Mouse (Mus musculus): ENCODE results near the gene Daxx. TPM values are rescaled to one million over a fixed set of nuclear protein-coding genes. Genes with fewer than 3 reads are reported as not detected.
"Not testable (repeated sequence)": the region's sequence is repeated elsewhere in the genome, so short reads cannot be mapped to it uniquely, and the experiment has no call there.

The Daxx gene
- 48.5 and 51.7 TPM in 2 replicates for polyA plus RNA-seq (2015; fragmentation: Nextera tagmentation; extraction: Ambion mirVana)

- Histone ChIP-seq H3K27ac (replicated peaks) (peak within 1 kb of the TSS; percentile 93), H3K27me3 (no peaks in the 10 kb centered on the region), H3K4me2 (replicated peaks) (peak within 1 kb of the TSS; percentile 88), H3K36me3 (peaks cover 32% of the 10 kb centered on the region), H3K4me3 (replicated peaks) (peak within 1 kb of the TSS; percentile 96), H3K4me1 (peaks cover 28% of the 10 kb centered on the region), H3K9ac (peak within 1 kb of the TSS; percentile 83), H3K9me3 (replicated peaks) (no peaks in the 10 kb centered on the region)
- peak; percentile 97 for ATAC-seq (ENCODE audit: insufficient number of reproducible peaks, low FRiP score, low TSS enrichment, low read depth)
- WGBS, result under 1% methylated on average over 68 of the region's 68 CpGs
Observed at GRCm38 (mm10) chr17:33909077-33909868, at the start of gene Daxx. Gene Daxx, plus strand, starts transcription at chr17:33909414.

DNA sequence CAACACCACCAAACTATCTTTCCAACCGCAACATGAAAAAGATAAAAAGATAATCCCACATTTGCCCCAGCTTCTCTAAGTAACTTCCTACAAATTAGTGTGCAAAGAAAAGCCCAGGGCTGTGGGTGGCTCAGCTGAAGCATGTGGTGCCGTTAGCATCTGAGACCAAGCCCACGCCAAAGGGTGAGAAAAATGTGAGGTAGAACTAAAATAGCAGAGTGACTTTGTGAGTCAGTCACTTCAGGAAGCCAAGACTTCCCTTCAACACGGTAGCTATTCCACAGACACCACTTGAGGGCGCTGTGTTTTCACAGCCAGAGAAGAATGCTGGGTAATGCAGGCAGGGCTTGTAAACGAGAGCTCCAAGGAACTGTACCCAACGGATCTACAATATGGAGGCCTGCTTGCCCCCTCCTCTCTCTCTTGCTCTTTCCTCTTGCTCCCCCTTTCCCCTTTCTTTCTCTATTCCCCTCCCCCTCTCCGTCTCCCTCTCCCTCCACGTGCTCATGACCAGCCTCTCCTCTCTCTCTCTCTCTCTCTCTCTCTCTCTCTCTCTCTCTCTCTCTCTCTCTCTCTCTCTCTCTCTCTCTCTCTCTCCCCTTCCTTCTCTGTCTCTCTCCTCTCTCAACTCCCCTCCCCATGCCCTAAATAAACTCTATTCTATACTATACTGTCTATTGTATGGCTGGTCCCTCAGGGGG, 43.7 kb upstream of the Daxx start:
- Histone ChIP-seq H3K36me3 (no peaks in the 10 kb centered on the region), H3K9me3 (replicated peaks) (no peaks in the 10 kb centered on the region), H3K4me3 (replicated peaks) (no peak overlapping the region), H3K9ac (no peak overlapping the region), H3K4me2 (replicated peaks) (no peak overlapping the region), H3K27ac (replicated peaks) (no peak overlapping the region), H3K27me3 (no peaks in the 10 kb centered on the region), H3K4me1 (no peaks in the 10 kb centered on the region)
- no peak for ATAC-seq (ENCODE audit: insufficient number of reproducible peaks, low FRiP score, low TSS enrichment, low read depth)
- 29% methylated on average over 9 of the region's 9 CpGs for WGBS

DNA sequence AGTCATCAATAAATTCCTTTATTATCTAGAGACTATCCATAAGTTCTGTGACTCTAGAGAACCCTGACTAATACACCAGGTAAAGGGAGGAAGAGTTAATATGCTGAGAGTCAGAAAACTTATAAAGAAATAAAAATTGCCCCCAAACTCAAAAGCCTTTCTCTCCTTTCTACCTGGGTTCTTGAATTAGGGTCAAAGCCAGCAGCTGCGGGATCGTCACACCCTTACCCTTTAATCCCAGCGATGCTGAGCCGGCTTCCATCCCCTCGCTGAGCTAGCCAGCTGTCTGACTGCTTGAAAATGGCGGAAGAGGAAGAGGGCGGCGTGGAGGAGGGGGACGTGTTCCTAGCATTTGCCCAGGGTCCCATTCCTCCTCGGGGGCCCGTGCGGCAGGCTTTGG, 35.7 kb upstream of the Daxx start, which contains the start of gene Gm7029:
Gm7029 (plus strand) TSS at position 301 of the 400 bp plus-strand sequence.
- ATAC-seq (ENCODE audit: insufficient number of reproducible peaks, low FRiP score, low TSS enrichment, low read depth); H3K9ac ChIP-seq; H3K4me3 ChIP-seq (replicated peaks); H3K27ac ChIP-seq (replicated peaks); H3K9me3 ChIP-seq (replicated peaks); H3K4me2 ChIP-seq (replicated peaks); H3K4me1 ChIP-seq; H3K27me3 ChIP-seq: not testable (repeated sequence)
- 90% methylated on average over 4 of the region's 12 CpGs for WGBS
- H3K36me3 ChIP-seq, result peaks cover 22% of the 10 kb centered on the region; the same call in 1 of the 2 replicates

DNA sequence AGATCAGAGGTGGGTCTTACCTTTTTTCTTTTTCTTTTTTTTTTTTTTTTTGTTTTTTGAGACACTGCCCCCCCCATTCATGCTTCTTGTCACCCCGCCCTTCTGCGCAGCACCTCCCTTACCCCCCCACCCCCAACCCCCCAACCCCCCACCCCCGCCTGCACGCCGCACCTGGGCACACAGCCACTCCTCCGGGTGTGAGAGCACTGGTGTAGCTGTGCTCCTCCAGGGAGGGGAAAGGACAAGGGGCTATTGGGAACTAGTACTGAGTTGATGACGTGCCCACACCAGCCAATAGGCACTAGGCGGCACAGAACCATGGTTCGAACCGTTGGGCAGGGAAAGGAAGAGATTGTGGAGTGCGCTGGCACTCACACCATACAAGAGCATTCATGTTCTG, 34.8 kb upstream of the Daxx start:
- Histone ChIP-seq H3K9me3 (replicated peaks) (no peaks in the 10 kb centered on the region), H3K4me2 (replicated peaks) (no peak overlapping the region), H3K27ac (replicated peaks) (no peak overlapping the region), H3K36me3 (peaks cover 27% of the 10 kb centered on the region), H3K4me3 (replicated peaks) (no peak overlapping the region), H3K9ac (no peak overlapping the region), H3K4me1 (no peaks in the 10 kb centered on the region), H3K27me3 (no peaks in the 10 kb centered on the region)
- WGBS, result 85% methylated on average over 9 of the region's 11 CpGs
- no peak for ATAC-seq (ENCODE audit: insufficient number of reproducible peaks, low FRiP score, low TSS enrichment, low read depth)

GRCm38 (mm10) chr17:33875797-33876196, 33.4 kb upstream of the Daxx start:
- not testable (repeated sequence) for H3K27me3 ChIP-seq; H3K4me1 ChIP-seq; H3K4me2 ChIP-seq (replicated peaks); H3K27ac ChIP-seq (replicated peaks); ATAC-seq (ENCODE audit: insufficient number of reproducible peaks, low FRiP score, low TSS enrichment, low read depth); H3K4me3 ChIP-seq (replicated peaks); H3K9me3 ChIP-seq (replicated peaks); H3K9ac ChIP-seq
- H3K36me3 ChIP-seq, result peaks cover 34% of the 10 kb centered on the region
- WGBS, result 85% methylated on average over 5 of the region's 5 CpGs

DNA sequence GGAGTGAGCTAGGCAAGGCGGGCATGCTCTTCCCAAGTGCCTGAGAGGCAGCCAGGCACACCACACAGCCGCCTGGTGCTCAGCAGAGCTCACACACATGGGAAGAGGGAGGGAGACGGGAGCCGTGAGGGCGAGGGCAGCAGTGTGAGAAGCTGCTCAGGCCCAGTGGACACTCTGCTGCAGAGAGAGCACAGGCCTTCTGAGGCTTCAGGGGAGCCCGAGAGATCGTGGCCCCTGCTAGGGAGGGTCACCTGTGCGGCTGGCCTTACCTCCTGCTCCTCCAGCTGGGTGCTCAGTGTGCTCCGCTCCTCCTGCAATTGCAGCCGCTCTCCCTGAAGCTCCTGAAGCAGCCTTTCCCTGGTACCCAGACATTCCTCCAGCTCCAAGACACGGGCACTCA, 24.9 kb upstream of the Daxx start:
- not testable (repeated sequence) for H3K9ac ChIP-seq; H3K4me2 ChIP-seq (replicated peaks); H3K9me3 ChIP-seq (replicated peaks); H3K4me3 ChIP-seq (replicated peaks); H3K27me3 ChIP-seq; H3K27ac ChIP-seq (replicated peaks); H3K4me1 ChIP-seq; ATAC-seq (ENCODE audit: insufficient number of reproducible peaks, low FRiP score, low TSS enrichment, low read depth)
- peaks cover 20% of the 10 kb centered on the region for H3K36me3 ChIP-seq
- 94% methylated on average over 10 of the region's 11 CpGs for WGBS

DNA sequence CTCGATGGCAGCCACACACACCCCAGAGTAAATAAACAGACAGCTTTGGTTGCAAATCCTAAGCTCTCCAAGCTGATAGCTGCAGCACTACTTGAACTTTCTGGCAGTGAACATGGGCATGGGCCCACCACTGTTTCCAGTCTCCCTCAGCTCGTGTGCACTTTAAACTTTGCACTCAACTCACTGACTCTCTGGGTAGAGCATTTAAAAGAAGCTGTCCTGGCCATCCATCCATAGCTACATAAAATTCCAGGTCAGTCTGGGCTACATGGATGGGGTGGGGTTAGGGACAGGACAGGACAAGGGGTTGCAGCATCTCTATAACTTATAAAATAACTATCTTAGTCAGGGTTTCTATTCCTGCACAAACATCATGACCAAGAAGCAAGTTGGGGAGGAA, 21.4 kb upstream of the Daxx start:
- H3K4me2 ChIP-seq (replicated peaks); H3K4me3 ChIP-seq (replicated peaks); H3K9ac ChIP-seq; H3K36me3 ChIP-seq; H3K27me3 ChIP-seq; ATAC-seq (ENCODE audit: insufficient number of reproducible peaks, low FRiP score, low TSS enrichment, low read depth); H3K27ac ChIP-seq (replicated peaks); H3K9me3 ChIP-seq (replicated peaks): not testable (repeated sequence)
- peaks cover 12% of the 10 kb centered on the region for H3K4me1 ChIP-seq
- 67% methylated on average over 2 of the region's 2 CpGs for WGBS

DNA sequence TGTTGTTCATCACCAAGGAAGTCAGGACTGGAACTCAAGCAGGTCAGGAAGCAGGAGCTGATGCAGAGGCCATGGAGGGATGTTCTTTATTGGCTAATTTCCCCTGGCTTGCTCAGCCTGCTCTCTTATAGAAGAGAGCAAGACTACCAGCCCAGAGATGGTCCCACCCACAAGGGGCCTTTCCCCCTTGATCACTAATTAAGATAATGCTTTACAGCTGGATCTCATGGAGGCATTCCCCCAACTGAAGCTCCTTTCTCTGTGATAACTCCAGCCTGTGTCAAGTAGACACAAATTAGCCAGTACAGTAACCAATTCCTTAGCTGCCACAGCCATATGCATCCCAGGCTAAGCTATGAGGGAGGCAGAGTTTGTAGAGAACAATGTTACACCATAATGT, 21.0 kb upstream of the Daxx start:
- H3K9ac ChIP-seq, result not testable (repeated sequence)

GRCm38 (mm10) chr17:33889941-33890532, 19.2 kb upstream of the Daxx start:
- ATAC-seq (ENCODE audit: insufficient number of reproducible peaks, low FRiP score, low TSS enrichment, low read depth); H3K9me3 ChIP-seq (replicated peaks); H3K36me3 ChIP-seq; H3K27ac ChIP-seq (replicated peaks); H3K27me3 ChIP-seq: not testable (repeated sequence)
- Histone ChIP-seq H3K9ac (peak overlapping the region; percentile 53), H3K4me3 (replicated peaks) (peak overlapping the region; percentile 66), H3K4me2 (replicated peaks) (peak overlapping the region; percentile 73), H3K4me1 (peaks cover 12% of the 10 kb centered on the region)
- WGBS, result under 1% methylated on average over 43 of the region's 44 CpGs

More for the DNA sequence above, 21.0 kb upstream of the Daxx start:
- H3K4me1 ChIP-seq, result peaks cover 12% of the 10 kb centered on the region
- not testable (repeated sequence) for ATAC-seq (ENCODE audit: insufficient number of reproducible peaks, low FRiP score, low TSS enrichment, low read depth); H3K36me3 ChIP-seq; H3K27me3 ChIP-seq; H3K4me2 ChIP-seq (replicated peaks); H3K9me3 ChIP-seq (replicated peaks); H3K27ac ChIP-seq (replicated peaks)
- 0 out of 2 replicates have a peak overlapping the region, but pooled peaks have one; percentile 66 for H3K4me3 ChIP-seq (replicated peaks)

DNA sequence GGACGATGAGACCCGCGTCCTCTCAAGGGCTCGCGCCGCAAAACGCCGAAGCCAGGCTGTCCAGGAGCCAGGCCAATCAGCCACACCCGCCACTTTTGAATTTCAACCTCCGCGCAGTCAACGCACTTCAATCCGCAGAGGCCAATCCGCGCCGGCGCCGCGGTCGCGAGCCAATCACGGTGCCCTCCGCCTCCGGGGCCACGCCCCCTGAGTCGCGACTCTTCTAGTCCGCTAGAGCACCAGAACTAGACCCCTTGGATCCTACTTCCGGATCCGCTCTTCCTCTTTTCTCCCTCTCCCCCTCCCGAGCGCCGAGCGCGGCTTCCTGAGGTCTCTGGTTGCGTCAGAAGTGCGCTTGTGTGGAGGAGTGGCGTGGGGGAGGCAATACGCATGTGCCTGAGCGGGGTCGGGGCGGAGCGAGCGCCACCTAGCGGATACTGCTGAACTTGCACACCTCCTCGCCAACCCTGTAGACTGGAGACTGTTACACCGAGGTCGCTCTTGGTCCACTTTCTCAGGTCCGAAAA, 18.6 kb upstream of the Daxx start, which contains the start of gene Kifc1:
Kifc1 (minus strand) TSS at position 129 of the 527 bp plus-strand sequence.
- Histone ChIP-seq H3K9me3 (replicated peaks) (no peaks in the 10 kb centered on the region), H3K36me3 (no peaks in the 10 kb centered on the region), H3K4me2 (replicated peaks) (peak within 1 kb of the TSS; percentile 73), H3K27me3 (no peaks in the 10 kb centered on the region), H3K4me1 (peaks cover 12% of the 10 kb centered on the region), H3K4me3 (replicated peaks) (peak within 1 kb of the TSS; percentile 66), H3K27ac (replicated peaks) (no peak within 1 kb of the TSS; the same call in 1 of the 2 replicates), H3K9ac (peak within 1 kb of the TSS; percentile 53)
- WGBS, result under 1% methylated on average over 49 of the region's 49 CpGs
- peak; percentile 100 for ATAC-seq (ENCODE audit: insufficient number of reproducible peaks, low FRiP score, low TSS enrichment, low read depth)

DNA sequence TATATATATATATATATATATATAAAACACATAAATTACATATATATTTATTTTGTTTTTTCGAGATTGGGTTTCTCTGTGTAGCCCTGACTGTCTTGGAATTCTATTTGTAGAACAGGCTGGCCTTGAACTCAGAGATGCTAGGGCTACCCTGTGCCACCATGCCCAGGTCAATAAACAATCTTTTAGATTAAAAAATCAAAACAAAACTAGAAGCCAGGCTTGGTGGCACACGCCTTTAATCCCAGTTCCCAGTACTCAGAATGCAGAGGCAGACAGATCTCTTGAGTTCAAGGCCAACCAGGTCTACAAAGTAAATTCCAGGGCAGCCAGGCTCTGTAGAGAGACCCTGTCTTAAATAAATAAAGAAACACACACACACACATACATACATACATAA, 17.9 kb upstream of the Daxx start:
- no peak for ATAC-seq (ENCODE audit: insufficient number of reproducible peaks, low FRiP score, low TSS enrichment, low read depth)
- Histone ChIP-seq H3K4me1 (peaks cover 12% of the 10 kb centered on the region), H3K27ac (replicated peaks) (no peak overlapping the region), H3K4me3 (replicated peaks) (no peak overlapping the region), H3K36me3 (no peaks in the 10 kb centered on the region), H3K27me3 (no peaks in the 10 kb centered on the region), H3K9ac (no peak overlapping the region), H3K9me3 (replicated peaks) (no peaks in the 10 kb centered on the region), H3K4me2 (replicated peaks) (no peak overlapping the region)
- 50% methylated on average over 2 of the region's 2 CpGs for WGBS
